Mouse (Mus musculus) liver, adult 2 months (tissue): ENCODE measurements around the gene Srcin1. TPM values are rescaled to one million over a fixed set of nuclear protein-coding genes. Genes with fewer than 3 reads are reported as not detected.

Source experiments
- DNase-seq: peaks from one replicate; pipeline ENCODE4 v3.0.0-alpha.2; 2011; ENCODE audit warnings: low read depth, low spot score; ENCODE audit errors: extremely low read depth
- H3K27ac ChIP-seq: fragments of 200-500 bp; replicated peaks from 2 replicates; pipeline ENCODE4 v1.5.1; 2012; ENCODE audit warnings: low read depth, mild to moderate bottlenecking, control low read depth, inconsistent platforms, low read length; ENCODE audit not compliant: insufficient read depth
- H3K27me3 ChIP-seq: fragments of 200-500 bp; 2 replicates; pipeline ENCODE4 v1.6.1; 2012; ENCODE audit warnings: mild to moderate bottlenecking, moderate library complexity, low read length, inconsistent platforms; ENCODE audit not compliant: control insufficient read depth, insufficient read depth
- H3K36me3 ChIP-seq: fragments of 200-500 bp; 2 replicates; pipeline ENCODE4 v1.6.1; 2012; ENCODE audit warnings: low read length, inconsistent platforms; ENCODE audit not compliant: control insufficient read depth, insufficient read depth
- H3K4me1 ChIP-seq: fragments of 200-500 bp; 2 replicates; pipeline ENCODE4 v1.6.1; 2011; ENCODE audit warnings: low read length; ENCODE audit not compliant: control insufficient read depth, insufficient read depth
- H3K4me3 ChIP-seq: fragments of 200-500 bp; 2 replicates; pipeline ENCODE4 v1.5.1; 2011; ENCODE audit warnings: low read depth, mild to moderate bottlenecking, control low read depth, low read length, moderate library complexity; ENCODE audit not compliant: insufficient read depth
- H3K79me2 ChIP-seq: fragments of 200-500 bp; 2 replicates; pipeline ENCODE4 v1.6.1; 2012; ENCODE audit warnings: inconsistent platforms, mild to moderate bottlenecking, low read length, moderate library complexity; ENCODE audit not compliant: control insufficient read depth, insufficient read depth
- H3K9ac ChIP-seq: fragments of 200-500 bp; 2 replicates; pipeline ENCODE4 v1.6.1; 2012; ENCODE audit warnings: low read depth, mild to moderate bottlenecking, control low read depth, inconsistent platforms, low read length
- CTCF ChIP-seq: fragments of 200-500 bp; IDR thresholded peaks from 2 replicates; pipeline ENCODE4 v1.5.1; 2011; ENCODE audit warnings: low read depth, low read length, control low read depth
- POLR2A ChIP-seq: fragments of 200-500 bp; IDR thresholded peaks from 2 replicates; pipeline ENCODE4 v1.6.1; 2011; ENCODE audit warnings: low read length, control low read depth; ENCODE audit not compliant: insufficient read depth; ENCODE audit errors: extremely low read depth
- WGBS: fragments of 180-500 bp; shearing (Covaris S2); methylation state at CpG from one replicate; pipeline ENCODE4 v1.1.7; 2018; 5-methylcytosine and 5-hydroxymethylcytosine counted together
- polyA plus RNA-seq: library from polyadenylated mRNA; depleted of rRNA; stranded (reverse); fragments of >200 nt; gene quantifications from 2 replicates; pipeline ENCODE4 v1.2.3, GENCODE M21; 2012
- total RNA-seq: library from RNA; depleted of rRNA; stranded (reverse); fragments of >200 nt; gene quantifications from 2 replicates; pipeline ENCODE4 v1.2.3, GENCODE M21; 2014

Srcin1 gene
- total and polyA plus RNA-seq, 2 experiments = under 0.01 to 0.12 TPM

GRCm38 (mm10) chr11:97509715-97510485 is 66.1 kb downstream of the Srcin1 start:
- Histone ChIP-seq H3K27me3 (no peaks in the 10 kb centered on the region), H3K79me2 (no peaks in the 10 kb centered on the region), H3K36me3 (no peaks in the 10 kb centered on the region), H3K4me1 (no peaks in the 10 kb centered on the region), H3K9ac (no peak overlapping the region), H3K27ac (no peak overlapping the region), H3K4me3 (no peak overlapping the region)
- no peak for DNase-seq
- TF ChIP-seq CTCF = no peak
- no peak for TF ChIP-seq POLR2A
- WGBS = 82% methylated on average over 24 of the region's 24 CpGs

DNA sequence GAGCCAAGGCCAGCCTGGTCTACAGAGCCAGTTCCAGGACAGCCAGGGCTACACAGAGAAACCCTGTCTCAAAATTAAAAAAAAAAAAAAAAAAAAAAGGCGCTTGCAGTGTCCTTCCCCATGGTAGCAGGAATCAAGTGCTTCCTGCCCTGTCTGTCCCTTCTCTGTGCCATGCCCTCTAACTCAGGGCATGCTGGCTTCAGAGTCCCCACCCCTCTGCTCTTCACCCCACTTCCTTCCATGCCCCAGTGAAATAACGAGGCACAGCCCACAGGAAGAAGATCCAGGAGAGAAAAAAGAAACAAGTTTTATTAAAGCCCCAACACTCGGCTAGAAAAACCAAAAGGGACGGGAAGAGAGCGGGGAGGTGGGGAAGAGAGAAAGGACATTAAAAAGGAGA is 66.9 kb downstream of the Srcin1 start:
- no peaks in the 10 kb centered on the region for H3K79me2 ChIP-seq
- H3K27me3 ChIP-seq = no peaks in the 10 kb centered on the region
- DNase-seq = no peak
- 65% methylated on average over 5 of the region's 5 CpGs for WGBS
- H3K27ac ChIP-seq = no peak overlapping the region
- H3K36me3 ChIP-seq = no peaks in the 10 kb centered on the region
- no peak overlapping the region for H3K4me3 ChIP-seq
- H3K9ac ChIP-seq = no peak overlapping the region
- H3K4me1 ChIP-seq = no peaks in the 10 kb centered on the region
- TF ChIP-seq CTCF = no peak
- no peak for TF ChIP-seq POLR2A

DNA sequence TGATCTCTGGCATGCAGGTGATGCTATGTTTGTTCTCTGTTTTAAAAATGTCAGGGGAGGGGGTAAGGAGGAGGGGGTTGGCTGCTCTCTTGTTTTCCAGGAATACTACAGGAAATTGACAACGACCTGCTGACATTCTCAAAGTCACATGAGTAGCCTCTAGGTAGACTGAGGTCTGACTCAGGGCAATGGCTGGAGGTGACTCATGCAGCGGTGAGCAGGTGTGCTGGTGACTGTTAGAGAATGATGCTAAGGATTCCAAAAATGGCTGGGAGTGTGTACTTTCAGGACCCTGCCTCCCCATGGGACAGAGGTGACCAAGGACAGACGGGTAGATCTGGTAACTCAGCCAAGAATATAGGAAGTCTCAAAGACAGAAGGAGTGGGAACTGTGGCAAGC is 67.8 kb downstream of the Srcin1 start:
- no peak overlapping the region for H3K4me3 ChIP-seq
- H3K27ac ChIP-seq = no peak overlapping the region
- WGBS = 73% methylated on average over 3 of the region's 3 CpGs
- no peaks in the 10 kb centered on the region for H3K27me3 ChIP-seq
- no peaks in the 10 kb centered on the region for H3K36me3 ChIP-seq
- no peak overlapping the region for H3K9ac ChIP-seq
- TF ChIP-seq POLR2A = no peak
- no peak for TF ChIP-seq CTCF
- no peaks in the 10 kb centered on the region for H3K4me1 ChIP-seq
- H3K79me2 ChIP-seq = no peaks in the 10 kb centered on the region
- DNase-seq = no peak

DNA sequence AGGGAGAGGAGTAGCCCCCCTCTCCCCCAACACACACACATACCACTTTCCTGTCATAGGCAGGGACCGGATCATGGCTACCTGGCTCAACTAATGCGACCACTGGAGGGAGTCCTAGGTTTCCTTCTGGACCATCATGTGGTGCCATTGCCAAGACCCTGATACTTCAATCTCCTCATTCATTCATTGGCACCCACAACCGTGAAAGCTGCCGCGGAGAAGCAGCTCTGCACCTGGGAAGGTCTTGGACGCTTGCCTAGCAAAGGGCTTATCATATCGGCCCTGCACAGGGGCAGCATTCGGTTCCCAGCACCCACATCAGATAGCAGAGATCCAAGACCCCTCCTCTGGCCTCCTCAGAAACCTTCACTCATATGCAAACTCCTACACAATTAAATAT is 69.7 kb downstream of the Srcin1 start:
- H3K36me3 ChIP-seq = no peaks in the 10 kb centered on the region
- H3K4me3 ChIP-seq = no peak overlapping the region
- no peaks in the 10 kb centered on the region for H3K27me3 ChIP-seq
- no peak for DNase-seq
- no peaks in the 10 kb centered on the region for H3K4me1 ChIP-seq
- TF ChIP-seq POLR2A = no peak
- H3K79me2 ChIP-seq = no peaks in the 10 kb centered on the region
- H3K27ac ChIP-seq = no peak overlapping the region
- no peak overlapping the region for H3K9ac ChIP-seq
- WGBS = 60% methylated on average over 8 of the region's 8 CpGs

DNA sequence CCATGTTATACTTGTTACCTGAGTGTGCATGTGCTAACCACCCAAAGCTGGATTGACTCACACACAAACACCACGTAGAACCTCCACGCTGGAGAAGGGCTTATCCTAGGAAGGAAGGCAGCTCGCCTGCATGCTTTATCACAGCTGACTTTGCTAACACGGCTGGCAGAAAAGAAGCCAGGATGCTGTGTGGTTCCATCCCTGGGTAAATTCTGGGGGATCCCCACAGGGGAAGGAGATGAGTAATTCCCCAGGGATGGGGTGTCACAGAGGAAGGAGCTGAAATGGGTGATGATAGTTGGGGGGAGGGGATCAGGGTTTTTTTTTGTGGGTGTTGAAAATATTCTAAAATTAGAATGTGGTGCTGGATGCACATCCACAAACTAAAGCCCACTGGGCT is 70.2 kb downstream of the Srcin1 start:
- H3K4me1 ChIP-seq = no peaks in the 10 kb centered on the region
- H3K27ac ChIP-seq = no peak overlapping the region
- no peak overlapping the region for H3K9ac ChIP-seq
- no peak for TF ChIP-seq POLR2A
- no peak for TF ChIP-seq CTCF
- H3K27me3 ChIP-seq = no peaks in the 10 kb centered on the region
- DNase-seq = no peak
- no peaks in the 10 kb centered on the region; the same call in 1 of the 2 replicates for H3K36me3 ChIP-seq
- no peaks in the 10 kb centered on the region for H3K79me2 ChIP-seq
- H3K4me3 ChIP-seq = no peak overlapping the region
- 58% methylated on average over 4 of the region's 4 CpGs for WGBS

- 76% methylated on average over 4 of the region's 4 CpGs for WGBS
- H3K4me1 ChIP-seq = no peaks in the 10 kb centered on the region
- H3K4me3 ChIP-seq = no peak overlapping the region
- no peak overlapping the region for H3K27ac ChIP-seq
- TF ChIP-seq CTCF = no peak
- TF ChIP-seq POLR2A = no peak
- H3K9ac ChIP-seq = no peak overlapping the region
- no peaks in the 10 kb centered on the region for H3K27me3 ChIP-seq
- DNase-seq = no peak
- no peaks in the 10 kb centered on the region; the same call in 1 of the 2 replicates for H3K36me3 ChIP-seq
- no peaks in the 10 kb centered on the region for H3K79me2 ChIP-seq
Measured at GRCm38 (mm10) chr11:97502846-97503245, 73.1 kb downstream of the Srcin1 start.
